Mouse (Mus musculus) neural tube, embryonic 13.5 days (tissue): ENCODE data around the gene Plpp2. TPM values are rescaled to one million over a fixed set of nuclear protein-coding genes. Genes with fewer than 3 reads are reported as not detected.

Experiments
- ATAC-seq: fragments of 200-750 bp; cut with Nextera tagmentation; 2 replicates; pipeline ENCODE4 v1.8.0; 2017; ENCODE audit warnings: low read depth, mild to moderate bottlenecking, moderate TSS enrichment, moderate library complexity
- H3K27ac ChIP-seq: fragments of 300-500 bp; sonication (generic); replicated peaks from 2 replicates; pipeline ENCODE4 v1.5.1; 2015; ENCODE audit warnings: moderate library complexity, mild to moderate bottlenecking, inconsistent platforms
- H3K27me3 ChIP-seq: fragments of 300-500 bp; sonication (generic); 2 replicates; pipeline ENCODE4 v1.6.1; 2015; ENCODE audit warnings: mild to moderate bottlenecking, inconsistent platforms
- H3K36me3 ChIP-seq: fragments of 300-500 bp; sonication (generic); 2 replicates; pipeline ENCODE4 v1.6.1; 2015; ENCODE audit warnings: mild to moderate bottlenecking, inconsistent platforms
- H3K4me1 ChIP-seq: fragments of 300-500 bp; sonication (generic); replicated peaks from 2 replicates; pipeline ENCODE4 v1.6.1; 2015; ENCODE audit warnings: inconsistent platforms
- H3K4me2 ChIP-seq: fragments of 300-500 bp; sonication (generic); 2 replicates; pipeline ENCODE4 v1.6.1; 2015; ENCODE audit warnings: inconsistent platforms, mild to moderate bottlenecking, moderate library complexity
- H3K4me3 ChIP-seq: fragments of 300-500 bp; sonication (generic); 2 replicates; pipeline ENCODE4 v1.5.1; 2015; ENCODE audit warnings: mild to moderate bottlenecking, inconsistent platforms
- H3K9ac ChIP-seq: fragments of 300-500 bp; sonication (generic); 2 replicates; pipeline ENCODE4 v1.6.1; 2015; ENCODE audit warnings: moderate library complexity, mild to moderate bottlenecking, inconsistent platforms
- H3K9me3 ChIP-seq: fragments of 300-500 bp; sonication (generic); 2 replicates; pipeline ENCODE4 v1.6.1; 2016; ENCODE audit warnings: inconsistent platforms
- whole genome bisulfite sequencing: fragments of 180-500 bp; shearing (Covaris S2); methylation state at CpG from one replicate; pipeline ENCODE4 v1.1.7; 2015; 5-methylcytosine and 5-hydroxymethylcytosine counted together
- polyA plus RNA-seq: library from polyadenylated mRNA; unstranded; fragments of >200 nt; fragmentation: Nextera tagmentation; extraction: Ambion mirVana; gene quantifications from 2 replicates; pipeline ENCODE4 v1.2.1, GENCODE M21; 2015

Gene Plpp2
- polyA plus RNA-seq, 1 experiment from 2014 or later: 17.5 TPM

GRCm38 (mm10) chr10:79537271-79537670 is 3.7 kb upstream of the Plpp2 start:
- Histone ChIP-seq H3K27ac (no peak overlapping the region), H3K9ac (no peak overlapping the region), H3K27me3 (peaks cover 8% of the 10 kb centered on the region), H3K4me1 (peaks cover 16% of the 10 kb centered on the region), H3K4me2 (no peak overlapping the region), H3K36me3 (peaks cover 45% of the 10 kb centered on the region), H3K9me3 (no peaks in the 10 kb centered on the region), H3K4me3 (no peak overlapping the region)
- ATAC-seq: no peak
- WGBS: 95% methylated on average over 7 of the region's 7 CpGs

DNA sequence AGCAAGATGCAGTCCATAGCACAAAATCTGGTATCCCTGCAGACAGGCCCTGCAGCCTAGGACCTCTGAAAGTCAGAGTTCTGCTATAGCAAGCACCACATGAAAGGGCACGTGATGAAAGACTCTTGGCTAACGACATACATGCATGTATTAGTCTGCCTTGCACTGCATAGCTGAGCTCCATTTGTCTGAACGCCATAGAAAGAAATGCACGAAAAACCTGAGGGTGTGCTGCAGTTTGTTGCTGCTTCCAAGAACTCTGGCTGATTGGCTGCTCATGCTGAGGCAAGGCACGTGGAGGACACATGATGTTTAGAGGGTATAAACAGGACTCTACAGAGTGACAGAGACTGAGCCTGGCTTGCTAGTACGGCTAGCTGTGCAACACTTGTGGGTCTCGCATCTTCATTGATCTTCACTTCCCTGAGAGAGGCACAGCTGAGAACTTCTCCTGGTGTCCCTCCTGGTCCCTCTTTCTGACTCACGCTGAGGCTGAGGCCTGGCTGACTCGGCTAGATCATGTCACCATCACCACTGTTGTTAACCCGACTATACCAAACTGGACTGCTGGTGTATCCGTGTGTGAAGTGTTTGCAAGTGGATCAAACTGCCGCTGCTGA is 3.0 kb upstream of the Plpp2 start:
- Histone ChIP-seq H3K9me3 (no peaks in the 10 kb centered on the region), H3K27me3 (peaks cover 8% of the 10 kb centered on the region), H3K36me3 (peaks cover 38% of the 10 kb centered on the region), H3K4me1 (peaks cover 16% of the 10 kb centered on the region), H3K9ac (no peak overlapping the region), H3K27ac (no peak overlapping the region), H3K4me2 (no peak overlapping the region), H3K4me3 (no peak overlapping the region)
- ATAC-seq: no peak
- 77% methylated on average over 12 of the region's 12 CpGs for WGBS

GRCm38 (mm10) chr10:79535431-79535830 is 1.8 kb upstream of the Plpp2 start:
- ATAC-seq: no peak
- Histone ChIP-seq H3K9ac (no peak overlapping the region), H3K9me3 (no peaks in the 10 kb centered on the region), H3K27me3 (peaks cover 8% of the 10 kb centered on the region), H3K4me1 (peaks cover 16% of the 10 kb centered on the region), H3K36me3 (peaks cover 27% of the 10 kb centered on the region), H3K4me3 (no peak overlapping the region), H3K27ac (no peak overlapping the region), H3K4me2 (no peak overlapping the region)
- 63% methylated on average over 1 of the region's 1 CpGs for WGBS

DNA sequence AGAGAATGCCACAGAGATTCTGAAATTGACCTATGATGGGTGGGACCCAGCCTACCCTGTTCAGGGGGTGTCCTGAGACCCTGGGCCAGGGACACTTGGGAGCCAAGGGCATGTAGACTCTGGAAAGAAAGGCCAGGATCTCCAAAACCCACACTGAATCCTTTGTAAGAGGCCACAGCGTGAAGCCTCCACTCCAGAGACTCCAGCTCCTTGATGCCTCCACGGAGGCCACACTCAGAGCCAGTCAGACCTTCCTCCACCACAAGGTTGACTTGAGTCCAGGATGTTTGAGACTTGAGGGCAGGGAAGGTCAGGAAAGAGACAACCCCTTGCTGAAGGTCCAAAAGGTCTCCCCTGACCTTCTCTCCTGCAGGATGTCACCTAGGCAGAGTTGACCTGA is 830 bp upstream of the Plpp2 start:
- Histone ChIP-seq H3K4me1 (peaks cover 16% of the 10 kb centered on the region), H3K9me3 (no peaks in the 10 kb centered on the region), H3K4me2 (no peak overlapping the region), H3K27me3 (peaks cover 8% of the 10 kb centered on the region), H3K27ac (no peak overlapping the region), H3K4me3 (no peak overlapping the region), H3K36me3 (peaks cover 17% of the 10 kb centered on the region), H3K9ac (no peak overlapping the region)
- no peak for ATAC-seq
- 90% methylated on average over 2 of the region's 2 CpGs for WGBS

DNA sequence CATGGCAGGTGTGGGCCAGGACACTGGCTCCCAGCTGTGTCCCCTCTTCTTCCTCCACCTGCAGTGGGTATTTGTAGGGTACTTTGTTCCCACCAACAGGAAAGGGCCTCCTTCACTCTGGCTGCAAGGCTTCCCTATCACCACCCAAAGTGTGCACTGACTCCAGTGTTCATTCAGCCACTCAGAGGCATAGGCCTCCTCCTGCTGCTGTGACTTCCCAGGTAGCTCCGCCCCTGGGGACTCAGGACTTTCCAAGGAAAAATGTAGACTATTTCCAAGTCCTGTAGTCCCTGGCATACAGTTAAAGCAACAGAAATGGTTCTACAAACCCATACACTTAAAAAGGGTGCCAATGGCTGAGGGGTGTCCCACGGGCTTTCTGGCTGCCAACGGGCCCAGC is 918 bp downstream of the Plpp2 start:
- Histone ChIP-seq H3K27ac (no peak overlapping the region), H3K9me3 (no peaks in the 10 kb centered on the region), H3K9ac (peak overlapping the region; percentile 70), H3K4me3 (peak overlapping the region; percentile 50), H3K36me3 (no peaks in the 10 kb centered on the region), H3K4me1 (peaks cover 16% of the 10 kb centered on the region), H3K4me2 (peak overlapping the region; percentile 96), H3K27me3 (peaks cover 8% of the 10 kb centered on the region)
- WGBS: 29% methylated on average over 3 of the region's 3 CpGs
- peak; percentile 17; the same call in 1 of the 2 replicates for ATAC-seq

DNA sequence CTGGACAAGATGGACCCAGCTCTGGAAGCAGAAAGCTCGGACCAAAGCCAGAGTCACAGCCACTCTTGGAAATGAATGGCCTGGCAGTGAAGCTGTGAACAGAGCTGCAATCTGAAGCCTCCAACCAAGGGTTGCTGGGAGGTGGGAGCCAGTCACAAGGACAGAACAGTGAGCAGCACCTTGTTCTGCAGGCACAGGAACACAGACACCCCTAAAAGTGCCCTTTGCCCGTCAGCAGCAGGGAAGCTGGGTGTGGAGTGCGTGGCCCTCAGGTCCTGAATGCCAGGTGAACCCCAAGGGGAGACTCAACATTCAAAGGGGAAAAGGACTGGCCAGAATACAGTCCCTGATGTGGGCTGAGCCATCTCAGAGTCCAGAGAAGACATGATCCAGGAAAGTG is 2.0 kb downstream of the Plpp2 start:
- Histone ChIP-seq H3K36me3 (peaks cover 9% of the 10 kb centered on the region; the same call in 1 of the 2 replicates), H3K9me3 (no peaks in the 10 kb centered on the region), H3K4me3 (no peak overlapping the region), H3K9ac (no peak overlapping the region), H3K4me1 (peaks cover 16% of the 10 kb centered on the region), H3K27me3 (peaks cover 8% of the 10 kb centered on the region), H3K27ac (no peak overlapping the region), H3K4me2 (no peak overlapping the region)
- WGBS: 88% methylated on average over 3 of the region's 3 CpGs
- ATAC-seq: no peak

DNA sequence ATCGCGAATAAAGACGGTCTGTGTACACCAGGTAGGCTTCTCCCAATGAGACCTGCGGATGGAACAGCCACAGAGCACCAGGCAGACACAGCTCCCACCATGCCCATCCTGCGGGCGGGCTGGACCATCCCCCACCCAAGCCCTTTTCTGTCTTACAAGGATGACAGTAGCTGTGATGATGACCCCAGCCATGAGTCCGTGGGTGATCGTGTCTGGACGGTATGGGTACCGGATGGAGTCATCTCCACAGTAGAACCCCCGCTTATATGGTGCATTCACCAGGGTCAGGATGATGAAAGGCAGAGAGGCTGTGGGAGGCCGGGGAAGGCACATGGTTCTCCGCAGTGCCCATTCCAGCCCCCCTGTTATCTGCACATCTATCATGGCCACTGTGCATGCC is 2.9 kb downstream of the Plpp2 start:
- Histone ChIP-seq H3K27me3 (peaks cover 8% of the 10 kb centered on the region), H3K4me1 (peaks cover 16% of the 10 kb centered on the region), H3K4me3 (no peak overlapping the region), H3K27ac (no peak overlapping the region), H3K9me3 (no peaks in the 10 kb centered on the region), H3K9ac (no peak overlapping the region), H3K4me2 (no peak overlapping the region), H3K36me3 (peaks cover 17% of the 10 kb centered on the region; the same call in 1 of the 2 replicates)
- WGBS: 90% methylated on average over 13 of the region's 13 CpGs
- ATAC-seq: no peak

GRCm38 (mm10) chr10:79530241-79530640 is 3.4 kb downstream of the Plpp2 start:
- Histone ChIP-seq H3K4me1 (peaks cover 16% of the 10 kb centered on the region), H3K4me2 (no peak overlapping the region), H3K27me3 (peaks cover 8% of the 10 kb centered on the region), H3K27ac (no peak overlapping the region), H3K9ac (no peak overlapping the region), H3K9me3 (no peaks in the 10 kb centered on the region), H3K36me3 (peaks cover 17% of the 10 kb centered on the region; the same call in 1 of the 2 replicates), H3K4me3 (no peak overlapping the region)
- ATAC-seq: no peak
- WGBS: 72% methylated on average over 8 of the region's 8 CpGs

- H3K9me3 ChIP-seq: no peaks in the 10 kb centered on the region
- no peak overlapping the region for H3K4me3 ChIP-seq
- peaks cover 6% of the 10 kb centered on the region for H3K4me1 ChIP-seq
- H3K4me2 ChIP-seq: no peak overlapping the region
- no peak overlapping the region for H3K27ac ChIP-seq
- H3K36me3 ChIP-seq: peaks cover 17% of the 10 kb centered on the region; the same call in 1 of the 2 replicates
- 78% methylated on average over 3 of the region's 3 CpGs for WGBS
- no peak overlapping the region for H3K9ac ChIP-seq
- no peaks in the 10 kb centered on the region for H3K27me3 ChIP-seq
- ATAC-seq: no peak
These were observed 5.5 kb downstream of the Plpp2 start for GRCm38 (mm10) chr10:79528081-79528480.

- H3K27ac ChIP-seq: no peak overlapping the region
- WGBS: 88% methylated on average over 6 of the region's 6 CpGs
- H3K4me1 ChIP-seq: no peaks in the 10 kb centered on the region; the same call in 1 of the 2 replicates
- peaks cover 17% of the 10 kb centered on the region; the same call in 1 of the 2 replicates for H3K36me3 ChIP-seq
- H3K27me3 ChIP-seq: no peaks in the 10 kb centered on the region
- no peak overlapping the region for H3K4me2 ChIP-seq
- H3K9me3 ChIP-seq: no peaks in the 10 kb centered on the region
- no peak for ATAC-seq
- H3K4me3 ChIP-seq: no peak overlapping the region
- H3K9ac ChIP-seq: no peak overlapping the region
These were observed 6.1 kb downstream of the Plpp2 start for GRCm38 (mm10) chr10:79527453-79527845.

- Histone ChIP-seq H3K9me3 (no peaks in the 10 kb centered on the region), H3K27me3 (no peaks in the 10 kb centered on the region), H3K36me3 (peaks cover 17% of the 10 kb centered on the region; the same call in 1 of the 2 replicates), H3K4me1 (no peaks in the 10 kb centered on the region), H3K9ac (no peak overlapping the region), H3K27ac (no peak overlapping the region), H3K4me3 (no peak overlapping the region), H3K4me2 (no peak overlapping the region)
- 90% methylated on average over 12 of the region's 12 CpGs for WGBS
- ATAC-seq: no peak
These were observed 6.7 kb downstream of the Plpp2 start for GRCm38 (mm10) chr10:79526661-79527452.

DNA sequence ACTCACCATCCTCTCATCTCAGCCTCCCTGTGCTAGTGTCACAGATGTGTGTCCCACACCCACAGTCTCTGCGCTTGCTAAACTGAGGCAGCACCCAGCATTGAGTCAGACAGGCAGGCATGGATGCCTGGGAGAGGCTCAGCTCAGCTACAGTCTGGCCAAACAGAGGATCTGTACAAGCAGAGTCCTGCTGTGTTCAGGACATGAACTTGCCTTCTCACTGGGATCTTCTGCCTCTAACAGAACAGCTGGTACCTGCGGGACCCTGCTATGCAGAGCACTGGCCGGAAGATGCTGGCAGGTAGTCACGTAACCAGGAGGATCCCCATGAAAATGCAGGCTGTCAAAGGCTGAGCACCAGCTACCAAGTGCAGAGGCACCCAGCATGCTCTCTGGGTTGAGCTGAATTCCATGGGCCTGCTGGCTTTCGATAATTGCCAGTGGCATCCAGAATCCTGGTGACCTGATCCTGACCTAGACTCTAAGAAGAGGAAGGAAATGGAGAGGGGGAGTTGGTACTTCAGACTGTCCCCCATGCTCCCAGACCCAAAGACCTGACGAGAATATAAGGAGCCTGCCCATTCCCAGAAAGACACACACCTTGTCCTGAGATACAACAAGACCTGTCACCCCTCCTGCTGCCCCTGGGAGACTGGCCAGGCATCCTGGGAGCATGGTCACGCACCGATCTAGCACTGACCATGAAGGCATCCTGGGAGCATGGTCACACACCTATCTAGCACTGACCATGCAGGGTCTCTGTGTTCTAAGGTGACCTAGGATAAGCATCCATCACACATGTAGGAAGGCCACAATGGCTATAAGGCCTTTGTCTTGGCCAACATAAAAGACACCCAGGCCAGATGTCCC is 7.9 kb downstream of the Plpp2 start:
- Histone ChIP-seq H3K4me2 (no peak overlapping the region), H3K4me1 (no peaks in the 10 kb centered on the region), H3K27ac (no peak overlapping the region), H3K9ac (no peak overlapping the region), H3K36me3 (peaks cover 17% of the 10 kb centered on the region; the same call in 1 of the 2 replicates), H3K4me3 (no peak overlapping the region), H3K27me3 (no peaks in the 10 kb centered on the region), H3K9me3 (no peaks in the 10 kb centered on the region)
- WGBS: 87% methylated on average over 8 of the region's 8 CpGs
- ATAC-seq: no peak
